Mouse (Mus musculus) hindbrain, embryonic 12.5 days (tissue): ENCODE measurements around the gene Prdm1. TPM values are rescaled to one million over a fixed set of nuclear protein-coding genes. Genes with fewer than 3 reads are reported as not detected.
A peak's percentile ranks its signal among the peaks of the same experiment; 100 is the strongest.

Experiments
- ATAC-seq: fragments of 200-750 bp; cut with Nextera tagmentation; 2 replicates; pipeline ENCODE4 v1.8.0; 2017; ENCODE audit warnings: moderate TSS enrichment; ENCODE audit not compliant: low FRiP score
- H3K27ac ChIP-seq: fragments of 300-500 bp; sonication (generic); 2 replicates; pipeline ENCODE4 v1.5.1; 2016; ENCODE audit warnings: mild to moderate bottlenecking
- H3K27me3 ChIP-seq: fragments of 300-500 bp; sonication (generic); 2 replicates; pipeline ENCODE4 v1.6.1; 2016; ENCODE audit warnings: mild to moderate bottlenecking
- H3K36me3 ChIP-seq: fragments of 300-500 bp; sonication (generic); 2 replicates; pipeline ENCODE4 v1.6.1; 2016; ENCODE audit warnings: mild to moderate bottlenecking
- H3K4me1 ChIP-seq: fragments of 300-500 bp; sonication (generic); 2 replicates; pipeline ENCODE4 v1.6.1; 2016
- H3K4me2 ChIP-seq: fragments of 300-500 bp; sonication (generic); replicated peaks from 2 replicates; pipeline ENCODE4 v1.6.1; 2016; ENCODE audit warnings: mild to moderate bottlenecking
- H3K4me3 ChIP-seq: fragments of 300-500 bp; sonication (generic); 2 replicates; pipeline ENCODE4 v1.5.1; 2016; ENCODE audit warnings: mild to moderate bottlenecking
- H3K9ac ChIP-seq: fragments of 300-500 bp; sonication (generic); 2 replicates; pipeline ENCODE4 v1.6.1; 2016; ENCODE audit warnings: mild to moderate bottlenecking, moderate library complexity
- H3K9me3 ChIP-seq: fragments of 300-500 bp; sonication (generic); replicated peaks from 2 replicates; pipeline ENCODE4 v1.6.1; 2016; ENCODE audit warnings: mild to moderate bottlenecking
- WGBS: fragments of 180-500 bp; shearing (Covaris S2); methylation state at CpG from one replicate; pipeline ENCODE4 v1.1.7; 2016; 5-methylcytosine and 5-hydroxymethylcytosine counted together
- polyA plus RNA-seq: library from polyadenylated mRNA; unstranded; fragments of >200 nt; fragmentation: Nextera tagmentation; extraction: Ambion mirVana; gene quantifications from 2 replicates; pipeline ENCODE4 v1.2.1, GENCODE M21; 2016

Prdm1 gene
- 0.87 and 0.95 TPM in 2 replicates for polyA plus RNA-seq

GRCm38 (mm10) chr10:44528291-44529082, at the start of gene Prdm1:
Gene Prdm1, minus strand, starts transcription at chr10:44528501.
- 0 out of 2 replicates have a peak, but pooled peaks have one; percentile 7 for ATAC-seq
- Histone ChIP-seq H3K9ac (no peak within 1 kb of the TSS), H3K4me3 (peak within 1 kb of the TSS; percentile 42), H3K27me3 (peaks cover 60% of the 10 kb centered on the region), H3K27ac (no peak within 1 kb of the TSS), H3K4me1 (peaks cover 19% of the 10 kb centered on the region), H3K36me3 (no peaks in the 10 kb centered on the region), H3K4me2 (peak within 1 kb of the TSS; percentile 65), H3K9me3 (no peaks in the 10 kb centered on the region)
- 3% methylated on average over 25 of the region's 25 CpGs for WGBS

- ATAC-seq: no peak
- no peak overlapping the region for H3K4me2 ChIP-seq
- H3K27ac ChIP-seq: no peak overlapping the region
- no peaks in the 10 kb centered on the region for H3K36me3 ChIP-seq
- H3K9ac ChIP-seq: no peak overlapping the region
- 81% methylated on average over 3 of the region's 3 CpGs for WGBS
- no peak overlapping the region for H3K4me3 ChIP-seq
- H3K27me3 ChIP-seq: no peaks in the 10 kb centered on the region
- no peaks in the 10 kb centered on the region for H3K4me1 ChIP-seq
- H3K9me3 ChIP-seq: no peaks in the 10 kb centered on the region
These were observed 37.7 kb upstream of the Prdm1 start for GRCm38 (mm10) chr10:44565971-44566370.

GRCm38 (mm10) chr10:44565109-44565508, 36.8 kb upstream of the Prdm1 start:
- H3K4me2 ChIP-seq: no peak overlapping the region
- no peak for ATAC-seq
- H3K9me3 ChIP-seq: no peaks in the 10 kb centered on the region
- H3K27me3 ChIP-seq: no peaks in the 10 kb centered on the region
- no peak overlapping the region for H3K4me3 ChIP-seq
- WGBS: 85% methylated on average over 2 of the region's 2 CpGs
- H3K9ac ChIP-seq: no peak overlapping the region
- H3K4me1 ChIP-seq: no peaks in the 10 kb centered on the region
- no peak overlapping the region for H3K27ac ChIP-seq
- H3K36me3 ChIP-seq: no peaks in the 10 kb centered on the region

- Histone ChIP-seq H3K4me2 (no peak overlapping the region), H3K36me3 (no peaks in the 10 kb centered on the region), H3K4me3 (no peak overlapping the region), H3K27ac (no peak overlapping the region), H3K9ac (no peak overlapping the region), H3K9me3 (0 out of 2 replicates have a peak, but pooled peaks cover 5% of the 10 kb centered on the region), H3K4me1 (no peaks in the 10 kb centered on the region), H3K27me3 (no peaks in the 10 kb centered on the region)
- ATAC-seq: no peak
- 88% methylated on average over 4 of the region's 4 CpGs for WGBS
These were observed 28.5 kb upstream of the Prdm1 start for GRCm38 (mm10) chr10:44556845-44557244.

GRCm38 (mm10) chr10:44555317-44555716, 27.0 kb upstream of the Prdm1 start:
- H3K4me1 ChIP-seq: no peaks in the 10 kb centered on the region
- 74% methylated on average over 2 of the region's 2 CpGs for WGBS
- H3K9me3 ChIP-seq: 0 out of 2 replicates have a peak, but pooled peaks cover 5% of the 10 kb centered on the region
- no peaks in the 10 kb centered on the region for H3K27me3 ChIP-seq
- H3K27ac ChIP-seq: no peak overlapping the region
- no peak overlapping the region for H3K4me2 ChIP-seq
- H3K36me3 ChIP-seq: no peaks in the 10 kb centered on the region
- H3K9ac ChIP-seq: no peak overlapping the region
- ATAC-seq: no peak
- H3K4me3 ChIP-seq: no peak overlapping the region

- no peak overlapping the region for H3K27ac ChIP-seq
- no peak overlapping the region for H3K4me2 ChIP-seq
- no peak overlapping the region for H3K9ac ChIP-seq
- 68% methylated on average over 1 of the region's 1 CpGs for WGBS
- H3K4me3 ChIP-seq: no peak overlapping the region
- no peaks in the 10 kb centered on the region for H3K4me1 ChIP-seq
- no peaks in the 10 kb centered on the region for H3K27me3 ChIP-seq
- no peaks in the 10 kb centered on the region for H3K36me3 ChIP-seq
- 0 out of 2 replicates have a peak, but pooled peaks cover 5% of the 10 kb centered on the region for H3K9me3 ChIP-seq
- ATAC-seq: no peak
These were observed 25.3 kb upstream of the Prdm1 start for GRCm38 (mm10) chr10:44553648-44554047.

- Histone ChIP-seq H3K9ac (no peak overlapping the region), H3K4me2 (peak overlapping the region; percentile 28; the same call in 1 of the 2 replicates), H3K36me3 (no peaks in the 10 kb centered on the region), H3K4me1 (peaks cover 3% of the 10 kb centered on the region; the same call in 1 of the 2 replicates), H3K9me3 (no peaks in the 10 kb centered on the region), H3K4me3 (no peak overlapping the region), H3K27ac (no peak overlapping the region), H3K27me3 (peaks cover 17% of the 10 kb centered on the region)
- 13% methylated on average over 14 of the region's 14 CpGs for whole genome bisulfite sequencing
- no peak for ATAC-seq
These were observed 10.8 kb upstream of the Prdm1 start for GRCm38 (mm10) chr10:44539033-44539578.

- Histone ChIP-seq H3K4me1 (peaks cover 3% of the 10 kb centered on the region; the same call in 1 of the 2 replicates), H3K4me3 (no peak overlapping the region), H3K9ac (no peak overlapping the region), H3K9me3 (no peaks in the 10 kb centered on the region), H3K27me3 (peaks cover 20% of the 10 kb centered on the region), H3K36me3 (no peaks in the 10 kb centered on the region), H3K27ac (no peak overlapping the region), H3K4me2 (no peak overlapping the region)
- no peak for ATAC-seq
- 70% methylated on average over 6 of the region's 6 CpGs for WGBS
These were observed 9.8 kb upstream of the Prdm1 start for GRCm38 (mm10) chr10:44538137-44538536.

- Histone ChIP-seq H3K27me3 (peaks cover 53% of the 10 kb centered on the region), H3K36me3 (no peaks in the 10 kb centered on the region), H3K27ac (no peak overlapping the region), H3K4me1 (peaks cover 19% of the 10 kb centered on the region), H3K4me2 (peak overlapping the region; percentile 65), H3K9me3 (no peaks in the 10 kb centered on the region), H3K4me3 (peak overlapping the region; percentile 42), H3K9ac (peak overlapping the region; percentile 50; the same call in 1 of the 2 replicates)
- no peak for ATAC-seq
- 1% methylated on average over 5 of the region's 5 CpGs for WGBS
These were observed 1.7 kb upstream of the Prdm1 start for GRCm38 (mm10) chr10:44530067-44530360.

GRCm38 (mm10) chr10:44529218-44530066, 1.1 kb upstream of the Prdm1 start:
- peak; percentile 100 for ATAC-seq
- Histone ChIP-seq H3K4me2 (peak overlapping the region; percentile 65), H3K9me3 (no peaks in the 10 kb centered on the region), H3K27me3 (peaks cover 59% of the 10 kb centered on the region), H3K27ac (no peak overlapping the region), H3K9ac (peak overlapping the region; percentile 50), H3K36me3 (no peaks in the 10 kb centered on the region), H3K4me1 (peaks cover 19% of the 10 kb centered on the region), H3K4me3 (peak overlapping the region; percentile 42)
- WGBS: under 1% methylated on average over 42 of the region's 42 CpGs

- Histone ChIP-seq H3K9me3 (no peaks in the 10 kb centered on the region), H3K36me3 (no peaks in the 10 kb centered on the region), H3K9ac (no peak overlapping the region), H3K4me3 (peak overlapping the region; percentile 18), H3K4me2 (peak overlapping the region; percentile 45), H3K27me3 (peaks cover 57% of the 10 kb centered on the region), H3K4me1 (peaks cover 19% of the 10 kb centered on the region), H3K27ac (no peak overlapping the region)
- ATAC-seq: no peak
- WGBS: under 1% methylated on average over 16 of the region's 16 CpGs
These were observed 650 bp downstream of the Prdm1 start for GRCm38 (mm10) chr10:44527651-44528050.
